Comparison of ENCODE assay signal across 8 mouse cellular contexts in genomic region chr11:106779388-106780088, GRCm38 (mm10). TPM values are rescaled to one million over a fixed set of nuclear protein-coding genes. Genes with fewer than 3 reads are reported as not detected.
DNase-seq lines count a peak whose midpoint lies in the region; ATAC-seq lines count a peak whose summit lies in the region.

TSS of gene Polg2 (minus strand) at chr11:106779537.

- H3K4me1 ChIP-seq in heart, embryonic 13.5 days, result peaks cover 36% of the 10 kb centered on the region
- peaks cover 57% of the 10 kb centered on the region for H3K4me1 ChIP-seq in liver, embryonic 12.5 days
- peaks cover 10% of the 10 kb centered on the region; the same call in 1 of the 2 replicates for H3K4me1 ChIP-seq in stomach, embryonic 15.5 days

- H3K27me3 ChIP-seq in heart, embryonic 13.5 days (replicated peaks), result no peaks in the 10 kb centered on the region
- no peaks in the 10 kb centered on the region for H3K27me3 ChIP-seq in liver, embryonic 12.5 days (replicated peaks)
- no peaks in the 10 kb centered on the region for H3K27me3 ChIP-seq in stomach, embryonic 15.5 days (replicated peaks)

- H3K27ac ChIP-seq in heart, embryonic 13.5 days (replicated peaks), result peak within 1 kb of the TSS; percentile 98
- H3K27ac ChIP-seq in liver, embryonic 12.5 days, result peak within 1 kb of the TSS; percentile 96
- H3K27ac ChIP-seq in stomach, embryonic 15.5 days, result peak within 1 kb of the TSS; percentile 97

- peak; percentile 99 for DNase-seq in CD4-positive helper T cell, adult 2 months (ENCODE audit: low read depth, low spot score)
- DNase-seq in brain, embryonic 18.5 days (ENCODE audit: low read depth, low spot score), result peak; percentile 82
- DNase-seq in kidney, postnatal 10 days, result peak; percentile 95
- DNase-seq in natural killer cell, adult 2 months (ENCODE audit: low spot score in 2 of 2), result peak; percentile 94 to 95

- WGBS in heart, embryonic 13.5 days, result 1% methylated on average over 30 of the region's 30 CpGs
- WGBS in liver, embryonic 12.5 days (ENCODE audit: insufficient replicate concordance), result 2% methylated on average over 30 of the region's 30 CpGs
- 1% methylated on average over 30 of the region's 30 CpGs for WGBS in stomach, embryonic 15.5 days

- peak within 1 kb of the TSS; percentile 90 for H3K4me3 ChIP-seq in heart, embryonic 13.5 days
- peak within 1 kb of the TSS; percentile 80 for H3K4me3 ChIP-seq in liver, embryonic 12.5 days
- H3K4me3 ChIP-seq in stomach, embryonic 15.5 days (replicated peaks), result peak within 1 kb of the TSS; percentile 76

- H3K9ac ChIP-seq in heart, embryonic 13.5 days, result peak within 1 kb of the TSS; percentile 94
- peak within 1 kb of the TSS; percentile 89 for H3K9ac ChIP-seq in liver, embryonic 12.5 days
- H3K9ac ChIP-seq in stomach, embryonic 15.5 days, result peak within 1 kb of the TSS; percentile 86

- peaks cover 71% of the 10 kb centered on the region for H3K36me3 ChIP-seq in heart, embryonic 13.5 days
- H3K36me3 ChIP-seq in liver, embryonic 12.5 days, result peaks cover 76% of the 10 kb centered on the region
- peaks cover 37% of the 10 kb centered on the region for H3K36me3 ChIP-seq in stomach, embryonic 15.5 days

- no peaks in the 10 kb centered on the region for H3K9me3 ChIP-seq in heart, embryonic 13.5 days
- H3K9me3 ChIP-seq in liver, embryonic 12.5 days (replicated peaks), result no peaks in the 10 kb centered on the region
- no peaks in the 10 kb centered on the region for H3K9me3 ChIP-seq in stomach, embryonic 15.5 days

- ATAC-seq in erythroid progenitor cell, adult 5-6 weeks (replicated peaks; ENCODE audit: low FRiP score, poor library complexity, severe bottlenecking), result peak; percentile 99
- ATAC-seq in heart, embryonic 13.5 days (ENCODE audit: extremely low read depth, insufficient number of reproducible peaks, low FRiP score, low TSS enrichment), result peak; percentile 99
- ATAC-seq in liver, embryonic 12.5 days, result peak; percentile 99
- ATAC-seq in stomach, embryonic 15.5 days (ENCODE audit: insufficient read depth, low FRiP score, low read depth), result peak; percentile 99

- peak within 1 kb of the TSS; percentile 89 for H3K4me2 ChIP-seq in heart, embryonic 13.5 days
- peak within 1 kb of the TSS; percentile 87 for H3K4me2 ChIP-seq in liver, embryonic 12.5 days
- H3K4me2 ChIP-seq in stomach, embryonic 15.5 days, result peak within 1 kb of the TSS; percentile 74

RNA-seq across cellular contexts. Expression of gene Polg2, which starts in this region (rescaled TPM):
- total RNA-seq in erythroid progenitor cell, adult 5-6 weeks (2015; ENCODE audit: low replicate concordance), result 3.2 and 4.6 TPM in 2 replicates
- 1.4 and 3.9 TPM in 2 replicates for total RNA-seq in erythroid progenitor cell, adult 5-6 weeks (2017; ENCODE audit: low replicate concordance)
- 6.1 and 6.5 TPM in 2 replicates for polyA plus RNA-seq in heart, embryonic 13.5 days (2015; fragmentation: Nextera tagmentation; extraction: Ambion mirVana)
- polyA plus RNA-seq in liver, embryonic 12.5 days (2016; fragmentation: Nextera tagmentation; extraction: Ambion mirVana), result 7.0 and 7.3 TPM in 2 replicates
- 9.7 and 11.1 TPM in 2 replicates for polyA plus RNA-seq in stomach, embryonic 15.5 days (2015; fragmentation: Nextera tagmentation; extraction: Ambion mirVana)

Comparison
In these comparisons a context has a peak if more than half of its experiments do, and no peak if none do; other contexts are left out.
1. Peak in every context shown above with its lines: DNase-seq, ATAC-seq, H3K4me3 ChIP-seq and H3K27ac ChIP-seq.